ENCODE assay signal across 14 mouse cellular contexts in genomic region chr4:132977597-132977996, GRCm38 (mm10). TPM values are rescaled to one million over a fixed set of nuclear protein-coding genes. Genes with fewer than 3 reads are reported as not detected.
DNase-seq lines count a peak whose midpoint lies in the region; TF ChIP-seq lines count a peak whose summit lies in the region.
"Had no signal": no experiment of that assay in that cellular context is flagged by ENCODE, and none has a peak within 500 bp of the region (broad histone marks: within the 10 kb centered on the region; RNA-seq: fewer than 3 reads in every experiment).

No protein-coding gene starts in this region.

- no peak for TF ChIP-seq POLR2A in heart, adult 2 months (IDR thresholded peaks at IDR 0.05; ENCODE audit: insufficient read depth, low read depth, low read length)
- TF ChIP-seq POLR2A in spleen, adult 2 months (IDR thresholded peaks at IDR 0.05; ENCODE audit: low read depth, low read length), result no peak

- H3K4me3 ChIP-seq in heart, embryonic 10.5 days, result no peak overlapping the region
- no peak overlapping the region for H3K4me3 ChIP-seq in heart, adult 2 months
- no peak overlapping the region; the same call in 1 of the 2 replicates for H3K4me3 ChIP-seq in spleen, adult 2 months (ENCODE audit: extremely low read depth, insufficient read depth, insufficient read length)
- no peak overlapping the region for H3K4me3 ChIP-seq in limb, embryonic 10.5 days
- H3K4me3 ChIP-seq: hindbrain, embryonic 15.5 days; layer of hippocampus, adult 2 months; liver, embryonic 15.5 days had no signal

- H3K9me3 ChIP-seq in heart, embryonic 10.5 days, result no peaks in the 10 kb centered on the region
- no peaks in the 10 kb centered on the region for H3K9me3 ChIP-seq in limb, embryonic 10.5 days (replicated peaks)
- H3K9me3 ChIP-seq: hindbrain, embryonic 15.5 days; liver, embryonic 15.5 days had no signal

- no peaks in the 10 kb centered on the region for H3K79me2 ChIP-seq in heart, adult 2 months (replicated peaks; ENCODE audit: control insufficient read depth, insufficient read depth, low read length)

- H3K27ac ChIP-seq in heart, embryonic 10.5 days, result peak overlapping the region; percentile 45; the same call in 1 of the 2 replicates
- no peak overlapping the region for H3K27ac ChIP-seq in heart, adult 2 months
- H3K27ac ChIP-seq in spleen, adult 2 months (ENCODE audit: insufficient read depth, low read length), result peak overlapping the region; percentile 96
- H3K27ac ChIP-seq in limb, embryonic 10.5 days, result peak overlapping the region; percentile 36; the same call in 1 of the 2 replicates
- H3K27ac ChIP-seq: hindbrain, embryonic 15.5 days; layer of hippocampus, adult 2 months; liver, embryonic 15.5 days; macrophage had no signal

- H3K4me1 ChIP-seq in heart, embryonic 10.5 days, result peaks cover 41% of the 10 kb centered on the region
- H3K4me1 ChIP-seq in heart, adult 2 months (ENCODE audit: control insufficient read depth, insufficient read depth, low read length), result peaks cover 9% of the 10 kb centered on the region
- H3K4me1 ChIP-seq in spleen, adult 2 months (ENCODE audit: control insufficient read depth, insufficient read depth, insufficient read length), result peaks cover 57% of the 10 kb centered on the region; the same call in 1 of the 2 replicates
- H3K4me1 ChIP-seq in limb, embryonic 10.5 days, result peaks cover 54% of the 10 kb centered on the region

- H3K27me3 ChIP-seq in heart, embryonic 10.5 days (ENCODE audit: insufficient read depth, poor library complexity, severe bottlenecking), result peaks cover 47% of the 10 kb centered on the region
- no peaks in the 10 kb centered on the region for H3K27me3 ChIP-seq in heart, adult 2 months (ENCODE audit: control insufficient read depth, insufficient read depth, low read length)
- H3K27me3 ChIP-seq in spleen, adult 2 months (ENCODE audit: control insufficient read depth, insufficient read depth, low read length), result no peaks in the 10 kb centered on the region
- peaks cover 50% of the 10 kb centered on the region for H3K27me3 ChIP-seq in limb, embryonic 10.5 days (ENCODE audit: low read depth, poor library complexity, severe bottlenecking)

- no peak for DNase-seq in heart, embryonic 10.5 days (ENCODE audit: low spot score)
- DNase-seq in heart, adult 2 months, result no peak
- DNase-seq in spleen, adult 2 months (ENCODE audit: low read depth in 1 of 2, low spot score in 2 of 2), result peak in 1 of 2 experiments; percentile 55
- DNase-seq in spleen, adult 12 weeks (ENCODE audit: low spot score), result no peak
- DNase-seq in limb, embryonic 10.5 days (ENCODE audit: low spot score), result no peak
- peak; percentile 76 for DNase-seq in thymus, postnatal 4 days
- DNase-seq in urinary bladder, postnatal 36 days (ENCODE audit: low spot score in 2 of 2), result no peak
- DNase-seq in cerebellum, adult 11-12 months, result no peak
- DNase-seq: adrenal gland, postnatal 14 days; cerebellum, adult 11 months had no signal

- 50% methylated on average over 5 of the region's 5 CpGs for WGBS in heart, embryonic 10.5 days
- WGBS in heart, adult 2 months, result 65% methylated on average over 5 of the region's 5 CpGs
- whole genome bisulfite sequencing in spleen, adult 2 months, result 6% methylated on average over 5 of the region's 5 CpGs
- WGBS in limb, embryonic 10.5 days, result 55% methylated on average over 5 of the region's 5 CpGs

- no peak for TF ChIP-seq EP300 in heart, adult 2 months (IDR thresholded peaks at IDR 0.05; ENCODE audit: insufficient read depth, low read depth, low read length)

- TF ChIP-seq CTCF in heart, adult 2 months (IDR thresholded peaks at IDR 0.05), result no peak
- TF ChIP-seq CTCF in spleen, adult 2 months (IDR thresholded peaks at IDR 0.05; ENCODE audit: extremely low read depth, insufficient read depth, insufficient read length, insufficient replicate concordance), result no peak

- H3K36me3 ChIP-seq in heart, embryonic 10.5 days, result no peaks in the 10 kb centered on the region
- H3K36me3 ChIP-seq in heart, adult 2 months (ENCODE audit: control insufficient read depth, insufficient read depth, low read length), result no peaks in the 10 kb centered on the region
- H3K36me3 ChIP-seq in spleen, adult 2 months (ENCODE audit: control insufficient read depth, insufficient read depth, low read length), result no peaks in the 10 kb centered on the region
- H3K36me3 ChIP-seq in limb, embryonic 10.5 days, result no peaks in the 10 kb centered on the region
- H3K36me3 ChIP-seq: hindbrain, embryonic 15.5 days; liver, embryonic 15.5 days had no signal

- no peak overlapping the region for H3K9ac ChIP-seq in heart, adult 2 months (ENCODE audit: low read depth, low read length)
- H3K9ac ChIP-seq: hindbrain, embryonic 15.5 days; liver, embryonic 15.5 days had no signal

- intact Hi-C loops in heart, adult 2 months (cut with DNase I), result no loop called here

RNA-seq across cellular contexts. Expression of gene Fgr, which starts 3.7 kb away (rescaled TPM):
- polyA plus RNA-seq in heart, embryonic 10.5 days (2016; fragmentation: Nextera tagmentation; extraction: Ambion mirVana), result 0.36 and 0.43 TPM in 2 replicates
- under 1 TPM; 0.43 to 0.47 TPM for total RNA-seq in heart, adult 2 months (2021)
- 0.73 and 1.7 TPM in 2 replicates for polyA plus RNA-seq in heart, adult 2 months (2012; rRNA removed)
- 37.5 and 39.9 TPM in 2 replicates for polyA plus RNA-seq in spleen, adult 2 months (2012; rRNA removed)
- polyA plus RNA-seq in limb, embryonic 10.5 days (2016; fragmentation: Nextera tagmentation; extraction: Ambion mirVana), result 0.19 and 0.33 TPM in 2 replicates

RNA-seq across cellular contexts. Expression of gene Ahdc1, which starts 33.5 kb away (rescaled TPM):
- 8.4 and 12.2 TPM in 2 replicates for polyA plus RNA-seq in heart, embryonic 10.5 days (2016; fragmentation: Nextera tagmentation; extraction: Ambion mirVana)
- total RNA-seq in heart, adult 2 months (2021), result 10 to 100 TPM; 42.6 to 50.9 TPM
- 19.5 and 21.8 TPM in 2 replicates for polyA plus RNA-seq in heart, adult 2 months (2012; rRNA removed)
- 24.3 and 25.1 TPM in 2 replicates for polyA plus RNA-seq in spleen, adult 2 months (2012; rRNA removed)
- 13.0 and 13.8 TPM in 2 replicates for polyA plus RNA-seq in limb, embryonic 10.5 days (2016; fragmentation: Nextera tagmentation; extraction: Ambion mirVana)

RNA-seq across cellular contexts. Expression of gene Fam76a, which starts 55.2 kb away (rescaled TPM):
- 32.3 and 33.1 TPM in 2 replicates for polyA plus RNA-seq in heart, embryonic 10.5 days (2016; fragmentation: Nextera tagmentation; extraction: Ambion mirVana)
- total RNA-seq in heart, adult 2 months (2021), result 10 to 100 TPM; 29.5 to 45.1 TPM
- 13.3 and 16.3 TPM in 2 replicates for polyA plus RNA-seq in heart, adult 2 months (2012; rRNA removed)
- 7.2 and 9.1 TPM in 2 replicates for polyA plus RNA-seq in spleen, adult 2 months (2012; rRNA removed)
- polyA plus RNA-seq in limb, embryonic 10.5 days (2016; fragmentation: Nextera tagmentation; extraction: Ambion mirVana), result 25.7 and 27.9 TPM in 2 replicates

Comparison
In these comparisons a context has a peak if more than half of its experiments do, and no peak if none do; other contexts are left out.
1. RNA of gene Fgr, which starts 3.7 kb away (polyA plus RNA-seq): 37.5 to 39.9 TPM in spleen, adult 2 months; 0.73 to 1.7 TPM in heart, adult 2 months, 0.36 to 0.43 TPM in heart, embryonic 10.5 days and 0.19 to 0.33 TPM in limb, embryonic 10.5 days; every median in the first group is over 10 times any median in the second.